Mouse (Mus musculus): ENCODE data around the gene Fam122c. TPM values are rescaled to one million over a fixed set of nuclear protein-coding genes. Genes with fewer than 3 reads are reported as not detected.
A peak's percentile ranks its signal among the peaks of the same experiment; 100 is the strongest.
"Not testable (repeated sequence)": the region's sequence is repeated elsewhere in the genome, so short reads cannot be mapped to it uniquely, and the experiment has no call there.

Gene Fam122c
- not detected in 2 replicates for polyA plus RNA-seq (2016; fragmentation: Nextera tagmentation; extraction: Ambion mirVana)

- no peak for DNase-seq (ENCODE audit: low spot score)
- no peaks in the 10 kb centered on the region for H3K9me3 ChIP-seq
- H3K27ac ChIP-seq = no peak within 1 kb of the TSS
- peaks cover 8% of the 10 kb centered on the region for H3K4me1 ChIP-seq (replicated peaks)
- H3K27me3 ChIP-seq (ENCODE audit: insufficient read depth, poor library complexity, severe bottlenecking) = no peaks in the 10 kb centered on the region
- H3K4me3 ChIP-seq = no peak within 1 kb of the TSS
- 52% methylated on average over 1 of the region's 1 CpGs for WGBS
- H3K36me3 ChIP-seq = no peaks in the 10 kb centered on the region
Measured at GRCm38 (mm10) chrX:53273124-53273523, at the start of gene Fam122c. Gene Fam122c (plus strand): TSS chrX:53273424.

- no peaks in the 10 kb centered on the region for H3K4me1 ChIP-seq (replicated peaks)
- H3K9me3 ChIP-seq = no peaks in the 10 kb centered on the region
- no peak overlapping the region; the same call in 1 of the 2 replicates for H3K27ac ChIP-seq
- H3K27me3 ChIP-seq (ENCODE audit: insufficient read depth, poor library complexity, severe bottlenecking) = 0 out of 2 replicates have a peak, but pooled peaks cover 4% of the 10 kb centered on the region
- DNase-seq (ENCODE audit: low spot score) = no peak
- H3K4me3 ChIP-seq = no peak overlapping the region
- WGBS = 55% methylated on average over 6 of the region's 6 CpGs
- H3K36me3 ChIP-seq = no peaks in the 10 kb centered on the region
Measured at GRCm38 (mm10) chrX:53224353-53224944, 48.8 kb upstream of the Fam122c start.

GRCm38 (mm10) chrX:53231965-53232364, 41.3 kb upstream of the Fam122c start:
- Histone ChIP-seq H3K4me3 (peak overlapping the region; percentile 29), H3K27ac (peak overlapping the region; percentile 45; the same call in 1 of the 2 replicates), H3K9me3 (no peaks in the 10 kb centered on the region), H3K4me1 (replicated peaks) (no peaks in the 10 kb centered on the region; the same call in 1 of the 2 replicates), H3K27me3 (ENCODE audit: insufficient read depth, poor library complexity, severe bottlenecking) (no peaks in the 10 kb centered on the region), H3K36me3 (no peaks in the 10 kb centered on the region)
- DNase-seq (ENCODE audit: low spot score) = peak; percentile 8
- WGBS = 31% methylated on average over 13 of the region's 13 CpGs

- no peaks in the 10 kb centered on the region for H3K27me3 ChIP-seq (ENCODE audit: insufficient read depth, poor library complexity, severe bottlenecking)
- no peaks in the 10 kb centered on the region for H3K36me3 ChIP-seq
- H3K27ac ChIP-seq = no peak overlapping the region
- no peak overlapping the region for H3K4me3 ChIP-seq
- 40% methylated on average over 4 of the region's 4 CpGs for WGBS
- H3K9me3 ChIP-seq = no peaks in the 10 kb centered on the region
- H3K4me1 ChIP-seq (replicated peaks) = no peaks in the 10 kb centered on the region; the same call in 1 of the 2 replicates
- DNase-seq (ENCODE audit: low spot score) = no peak
Measured at GRCm38 (mm10) chrX:53233689-53234088, 39.5 kb upstream of the Fam122c start.

GRCm38 (mm10) chrX:53236404-53236803, 36.8 kb upstream of the Fam122c start:
- Histone ChIP-seq H3K27ac (no peak overlapping the region), H3K4me3 (no peak overlapping the region), H3K27me3 (ENCODE audit: insufficient read depth, poor library complexity, severe bottlenecking) (no peaks in the 10 kb centered on the region), H3K4me1 (replicated peaks) (no peaks in the 10 kb centered on the region; the same call in 1 of the 2 replicates), H3K36me3 (no peaks in the 10 kb centered on the region), H3K9me3 (no peaks in the 10 kb centered on the region)
- WGBS = 48% methylated on average over 7 of the region's 7 CpGs
- DNase-seq (ENCODE audit: low spot score) = no peak

- no peaks in the 10 kb centered on the region for H3K27me3 ChIP-seq (ENCODE audit: insufficient read depth, poor library complexity, severe bottlenecking)
- no peak overlapping the region for H3K4me3 ChIP-seq
- no peak for DNase-seq (ENCODE audit: low spot score)
- 14% methylated on average over 2 of the region's 2 CpGs for WGBS
- H3K9me3 ChIP-seq = no peaks in the 10 kb centered on the region
- no peaks in the 10 kb centered on the region; the same call in 1 of the 2 replicates for H3K4me1 ChIP-seq (replicated peaks)
- no peak overlapping the region for H3K27ac ChIP-seq
- H3K36me3 ChIP-seq = no peaks in the 10 kb centered on the region
Measured at GRCm38 (mm10) chrX:53237971-53238370, 35.3 kb upstream of the Fam122c start.

GRCm38 (mm10) chrX:53240011-53240410, 33.2 kb upstream of the Fam122c start, which contains the start of gene Plac1:
Gene Plac1 (minus strand): TSS chrX:53240111.
- Histone ChIP-seq H3K27me3 (ENCODE audit: insufficient read depth, poor library complexity, severe bottlenecking) (no peaks in the 10 kb centered on the region), H3K27ac (no peak within 1 kb of the TSS), H3K4me3 (no peak within 1 kb of the TSS), H3K4me1 (replicated peaks) (no peaks in the 10 kb centered on the region; the same call in 1 of the 2 replicates), H3K36me3 (no peaks in the 10 kb centered on the region), H3K9me3 (no peaks in the 10 kb centered on the region)
- 73% methylated on average over 4 of the region's 4 CpGs for WGBS
- no peak for DNase-seq (ENCODE audit: low spot score)

GRCm38 (mm10) chrX:53255195-53255594, 18.0 kb upstream of the Fam122c start:
- H3K4me1 ChIP-seq (replicated peaks) = no peaks in the 10 kb centered on the region
- no peak overlapping the region for H3K27ac ChIP-seq
- H3K36me3 ChIP-seq = 0 out of 2 replicates have a peak, but pooled peaks cover 2% of the 10 kb centered on the region
- DNase-seq (ENCODE audit: low spot score) = no peak
- H3K27me3 ChIP-seq (ENCODE audit: insufficient read depth, poor library complexity, severe bottlenecking) = no peaks in the 10 kb centered on the region
- H3K9me3 ChIP-seq = no peaks in the 10 kb centered on the region
- no peak overlapping the region for H3K4me3 ChIP-seq

GRCm38 (mm10) chrX:53266186-53266585, 7.0 kb upstream of the Fam122c start:
- no peaks in the 10 kb centered on the region for H3K36me3 ChIP-seq
- DNase-seq (ENCODE audit: low spot score) = no peak
- no peak overlapping the region for H3K4me3 ChIP-seq
- H3K27ac ChIP-seq = no peak overlapping the region
- peaks cover 16% of the 10 kb centered on the region for H3K4me1 ChIP-seq (replicated peaks)
- H3K9me3 ChIP-seq = no peaks in the 10 kb centered on the region
- WGBS = 81% methylated on average over 9 of the region's 9 CpGs
- no peaks in the 10 kb centered on the region for H3K27me3 ChIP-seq (ENCODE audit: insufficient read depth, poor library complexity, severe bottlenecking)

- Histone ChIP-seq H3K36me3 (no peaks in the 10 kb centered on the region), H3K4me1 (replicated peaks) (peaks cover 16% of the 10 kb centered on the region), H3K27me3 (ENCODE audit: insufficient read depth, poor library complexity, severe bottlenecking) (no peaks in the 10 kb centered on the region), H3K9me3 (no peaks in the 10 kb centered on the region), H3K27ac (peak overlapping the region; percentile 89), H3K4me3 (peak overlapping the region; percentile 62)
- peak; percentile 78 for DNase-seq (ENCODE audit: low spot score)
- 22% methylated on average over 10 of the region's 10 CpGs for WGBS
Measured at GRCm38 (mm10) chrX:53268856-53269255, 4.4 kb upstream of the Fam122c start.

- Histone ChIP-seq H3K4me3 (peak within 1 kb of the TSS; percentile 62), H3K4me1 (replicated peaks) (peaks cover 16% of the 10 kb centered on the region), H3K27me3 (ENCODE audit: insufficient read depth, poor library complexity, severe bottlenecking) (no peaks in the 10 kb centered on the region), H3K9me3 (no peaks in the 10 kb centered on the region), H3K27ac (peak within 1 kb of the TSS; percentile 89), H3K36me3 (no peaks in the 10 kb centered on the region)
- WGBS = 17% methylated on average over 40 of the region's 40 CpGs
- peak; percentile 88 for DNase-seq (ENCODE audit: low spot score)
Measured at GRCm38 (mm10) chrX:53269289-53270062, 3.7 kb upstream of the Fam122c start, which contains the start of gene Fam122b. Gene Fam122b (minus strand): TSS chrX:53269805.

GRCm38 (mm10) chrX:53270063-53270432, 3.2 kb upstream of the Fam122c start:
- Histone ChIP-seq H3K27me3 (ENCODE audit: insufficient read depth, poor library complexity, severe bottlenecking) (no peaks in the 10 kb centered on the region), H3K4me1 (replicated peaks) (peaks cover 16% of the 10 kb centered on the region), H3K9me3 (no peaks in the 10 kb centered on the region), H3K4me3 (peak overlapping the region; percentile 62), H3K27ac (peak overlapping the region; percentile 89), H3K36me3 (no peaks in the 10 kb centered on the region)
- DNase-seq (ENCODE audit: low spot score) = no peak
- 14% methylated on average over 10 of the region's 10 CpGs for WGBS

- not testable (repeated sequence) for H3K27ac ChIP-seq; H3K27me3 ChIP-seq (ENCODE audit: insufficient read depth, poor library complexity, severe bottlenecking); DNase-seq (ENCODE audit: low spot score)
Measured at GRCm38 (mm10) chrX:53271628-53272027, 1.6 kb upstream of the Fam122c start.

More at GRCm38 (mm10) chrX:53271628-53272027, 1.6 kb upstream of the Fam122c start:
- not testable (repeated sequence) for H3K36me3 ChIP-seq, H3K4me3 ChIP-seq, H3K9me3 ChIP-seq
- WGBS = 87% methylated on average over 3 of the region's 3 CpGs
- H3K4me1 ChIP-seq (replicated peaks) = peaks cover 16% of the 10 kb centered on the region
